Mouse (Mus musculus) embryonic facial prominence, embryonic 15.5 days (tissue): ENCODE results near the gene Sgcd. TPM values are rescaled to one million over a fixed set of nuclear protein-coding genes. Genes with fewer than 3 reads are reported as not detected.

Experiments used
- ATAC-seq: fragments of 200-750 bp; cut with Nextera tagmentation; 2 replicates; pipeline ENCODE4 v1.8.0; 2017; ENCODE audit warnings: low read depth, moderate TSS enrichment; ENCODE audit not compliant: insufficient number of reproducible peaks, low FRiP score, low TSS enrichment
- H3K27ac ChIP-seq: fragments of 300-500 bp; sonication (generic); replicated peaks from 2 replicates; pipeline ENCODE4 v1.5.1; 2015; ENCODE audit warnings: mild to moderate bottlenecking, inconsistent platforms
- H3K27me3 ChIP-seq: fragments of 300-500 bp; sonication (generic); 2 replicates; pipeline ENCODE4 v1.6.1; 2015; ENCODE audit warnings: inconsistent platforms
- H3K36me3 ChIP-seq: fragments of 300-500 bp; sonication (generic); 2 replicates; pipeline ENCODE4 v1.6.1; 2015; ENCODE audit warnings: mild to moderate bottlenecking, inconsistent platforms
- H3K4me1 ChIP-seq: fragments of 300-500 bp; sonication (generic); 2 replicates; pipeline ENCODE4 v1.6.1; 2015; ENCODE audit warnings: inconsistent platforms
- H3K4me2 ChIP-seq: fragments of 300-500 bp; sonication (generic); replicated peaks from 2 replicates; pipeline ENCODE4 v1.6.1; 2015; ENCODE audit warnings: mild to moderate bottlenecking, inconsistent platforms
- H3K4me3 ChIP-seq: fragments of 300-500 bp; sonication (generic); replicated peaks from 2 replicates; pipeline ENCODE4 v1.5.1; 2015; ENCODE audit warnings: mild to moderate bottlenecking, inconsistent platforms
- H3K9ac ChIP-seq: fragments of 300-500 bp; sonication (generic); 2 replicates; pipeline ENCODE4 v1.6.1; 2015; ENCODE audit warnings: inconsistent platforms
- H3K9me3 ChIP-seq: fragments of 300-500 bp; sonication (generic); replicated peaks from 2 replicates; pipeline ENCODE4 v1.6.1; 2016; ENCODE audit warnings: inconsistent platforms
- WGBS: fragments of 180-500 bp; shearing (Covaris S2); methylation state at CpG from one replicate; pipeline ENCODE4 v1.1.7; 2015; 5-methylcytosine and 5-hydroxymethylcytosine counted together
- polyA plus RNA-seq: library from polyadenylated mRNA; unstranded; fragments of >200 nt; fragmentation: Nextera tagmentation; extraction: Ambion mirVana; gene quantifications from 2 replicates; pipeline ENCODE4 v1.2.1, GENCODE M21; 2015

Sgcd gene
- polyA plus RNA-seq, 1 experiment from 2014 or later, result 8.7 TPM

- no peaks in the 10 kb centered on the region for H3K27me3 ChIP-seq
- H3K9ac ChIP-seq, result no peak overlapping the region
- H3K4me2 ChIP-seq, result no peak overlapping the region
- H3K27ac ChIP-seq, result no peak overlapping the region
- H3K4me3 ChIP-seq, result no peak overlapping the region
- WGBS, result 42% methylated on average over 1 of the region's 1 CpGs
- no peaks in the 10 kb centered on the region for H3K36me3 ChIP-seq
- H3K9me3 ChIP-seq, result no peaks in the 10 kb centered on the region
- H3K4me1 ChIP-seq, result no peaks in the 10 kb centered on the region
- ATAC-seq, result no peak
These were observed 1142.1 kb downstream of the Sgcd start for GRCm38 (mm10) chr11:46846661-46847060.
